Mouse (Mus musculus) lung, postnatal 0 days (tissue): ENCODE results near the gene Tmem238. TPM values are rescaled to one million over a fixed set of nuclear protein-coding genes. Genes with fewer than 3 reads are reported as not detected.

Experiments
- ATAC-seq: fragments of 200-750 bp; cut with Nextera tagmentation; 2 replicates; pipeline ENCODE4 v1.8.0; 2017; ENCODE audit warnings: moderate library complexity
- DNase-seq: peaks from one replicate; pipeline ENCODE4 v3.0.0-alpha.2; 2016; ENCODE audit warnings: low spot score
- H3K27ac ChIP-seq: fragments of 300-500 bp; sonication (generic); 2 replicates; pipeline ENCODE4 v1.5.1; 2014; ENCODE audit warnings: antibody characterized with exemption, mild to moderate bottlenecking, low read length, mixed read lengths
- H3K27me3 ChIP-seq: fragments of 300-500 bp; sonication (generic); replicated peaks from 2 replicates; pipeline ENCODE4 v1.6.1; 2014; ENCODE audit warnings: low read length, mixed read lengths; ENCODE audit not compliant: insufficient read depth
- H3K36me3 ChIP-seq: fragments of 300-500 bp; sonication (generic); 2 replicates; pipeline ENCODE4 v1.6.1; 2014; ENCODE audit warnings: low read length, mixed read lengths; ENCODE audit not compliant: insufficient read depth
- H3K4me1 ChIP-seq: fragments of 300-500 bp; sonication (generic); 2 replicates; pipeline ENCODE4 v1.6.1; 2014; ENCODE audit warnings: antibody characterized with exemption, low read depth, low read length, mixed read lengths; ENCODE audit not compliant: insufficient read depth
- H3K4me2 ChIP-seq: fragments of 300-500 bp; sonication (generic); replicated peaks from 2 replicates; pipeline ENCODE4 v1.6.1; 2014; ENCODE audit warnings: low read depth, mild to moderate bottlenecking, low read length, moderate library complexity, mixed read lengths
- H3K4me3 ChIP-seq: fragments of 300-500 bp; sonication (generic); 2 replicates; pipeline ENCODE4 v1.5.1; 2014; ENCODE audit warnings: low read depth, low read length
- H3K9ac ChIP-seq: fragments of 300-500 bp; sonication (generic); replicated peaks from 2 replicates; pipeline ENCODE4 v1.6.1; 2014; ENCODE audit warnings: low read depth, mild to moderate bottlenecking
- H3K9me3 ChIP-seq: fragments of 300-500 bp; sonication (generic); 2 replicates; pipeline ENCODE4 v1.6.1; 2016; ENCODE audit warnings: low read length, mixed read lengths
- CTCF ChIP-seq: IDR thresholded peaks from 2 replicates; pipeline ENCODE4 v1.5.1; 2016; ENCODE audit warnings: antibody characterized with exemption, mild to moderate bottlenecking
- EP300 ChIP-seq: IDR thresholded peaks from 2 replicates; pipeline ENCODE4 v1.6.1; 2016; ENCODE audit warnings: antibody characterized with exemption, mild to moderate bottlenecking, control low read depth
- WGBS: fragments of 180-500 bp; shearing (Covaris S2); extraction: QIAGEN DNeasy Blood & Tissue Kit; methylation state at CpG from one replicate; pipeline ENCODE4 v1.1.7; 2014; 5-methylcytosine and 5-hydroxymethylcytosine counted together
- polyA plus RNA-seq: library from polyadenylated mRNA; unstranded; fragments of >200 nt; fragmentation: Nextera tagmentation; extraction: Ambion mirVana; gene quantifications from 2 replicates; pipeline ENCODE4 v1.2.1, GENCODE M21; 2015

Tmem238 gene
- polyA plus RNA-seq, 1 experiment from 2014 or later, result 45.4 TPM

DNA sequence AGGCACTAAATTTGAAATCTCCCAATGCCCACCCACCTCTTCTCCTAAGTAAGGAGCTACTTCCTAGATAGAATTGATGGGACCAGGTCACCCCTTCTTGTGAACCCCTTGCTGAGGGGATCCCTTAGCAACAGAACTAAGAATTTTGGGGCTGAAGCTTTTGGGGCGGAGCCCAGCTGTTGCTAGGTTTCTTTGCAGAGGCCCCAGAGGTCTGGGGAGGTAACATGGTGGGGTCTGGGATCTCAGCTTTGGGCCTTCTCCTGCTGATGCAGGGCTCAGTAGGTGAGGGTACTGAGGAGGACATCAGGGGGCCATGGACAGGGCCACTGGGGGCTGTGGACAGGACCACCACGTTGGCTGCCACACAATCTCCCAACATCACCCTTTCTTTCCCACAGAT, 6.7 kb downstream of the Tmem238 start, which contains the start of the genes Il11 and Tmem190:
Gene Il11 (minus strand): TSS at position 101 of the 400 bp plus-strand sequence.
Gene Tmem190 (plus strand): TSS at position 179 of the 400 bp plus-strand sequence.
- WGBS, result 74% methylated on average over 2 of the region's 2 CpGs

DNA sequence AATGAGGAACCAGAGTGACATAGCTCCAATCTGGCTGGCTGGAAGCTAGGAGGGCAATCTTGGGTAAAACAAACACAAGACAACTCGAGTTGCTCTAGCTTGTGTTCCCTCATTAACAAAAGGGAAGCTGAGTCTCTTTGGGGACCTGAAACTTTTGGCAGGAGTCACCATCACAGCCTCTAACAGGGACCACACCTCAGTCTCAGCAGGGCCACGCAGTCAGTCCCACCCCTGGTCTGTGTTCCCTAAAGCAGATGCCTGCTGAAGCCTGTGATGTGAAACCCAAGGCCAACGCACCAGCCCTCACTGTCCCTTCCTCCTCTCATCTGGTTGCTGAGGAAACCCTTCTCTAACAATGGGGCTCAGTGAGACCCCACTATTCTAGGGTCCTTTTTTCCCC, 7.3 kb downstream of the Tmem238 start:
- WGBS, result 30% methylated on average over 3 of the region's 3 CpGs
- H3K4me3 ChIP-seq, result no peak overlapping the region

More for the DNA sequence above, 6.7 kb downstream of the Tmem238 start, which contains the start of the genes Il11 and Tmem190:
- H3K9me3 ChIP-seq, result no peaks in the 10 kb centered on the region
- H3K4me3 ChIP-seq, result no peak within 1 kb of the TSS
- H3K4me2 ChIP-seq, result no peak within 1 kb of the TSS
- H3K4me1 ChIP-seq, result 0 out of 2 replicates have a peak, but pooled peaks cover 4% of the 10 kb centered on the region
- H3K27ac ChIP-seq, result no peak within 1 kb of the TSS
- no peak within 1 kb of the TSS for H3K9ac ChIP-seq
- no peaks in the 10 kb centered on the region for H3K36me3 ChIP-seq
- H3K27me3 ChIP-seq, result no peaks in the 10 kb centered on the region
- TF ChIP-seq CTCF (no peak), EP300 (no peak)
- ATAC-seq (no peak), DNase-seq (no peak)

DNA sequence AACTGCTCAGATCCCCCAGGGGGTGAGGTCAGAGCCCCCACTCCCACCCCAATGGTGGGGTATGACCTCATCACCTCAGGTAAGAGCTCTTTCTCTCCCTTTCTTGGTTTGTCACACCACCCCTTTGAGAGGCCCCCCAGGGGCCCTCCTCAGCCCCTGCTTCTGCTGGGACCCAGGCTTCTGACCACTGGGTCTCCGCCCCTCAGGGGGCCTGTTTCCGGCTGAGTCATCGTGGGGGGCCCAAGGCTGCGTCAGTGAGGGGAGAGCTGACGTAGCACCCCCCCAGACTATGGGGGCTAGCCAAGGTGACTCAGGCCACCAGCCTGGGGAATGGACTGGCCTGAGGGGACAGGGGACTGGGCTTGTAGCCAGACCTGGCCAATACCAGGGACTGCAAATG, 9.5 kb downstream of the Tmem238 start:
- Histone ChIP-seq H3K27me3 (peaks cover 13% of the 10 kb centered on the region), H3K9me3 (no peaks in the 10 kb centered on the region), H3K4me3 (no peak overlapping the region), H3K4me2 (no peak overlapping the region), H3K36me3 (no peaks in the 10 kb centered on the region), H3K9ac (no peak overlapping the region), H3K27ac (no peak overlapping the region), H3K4me1 (0 out of 2 replicates have a peak, but pooled peaks cover 4% of the 10 kb centered on the region)
- no peak for TF ChIP-seq EP300
- TF ChIP-seq CTCF, result no peak
- ATAC-seq, result no peak
- DNase-seq, result no peak
- 25% methylated on average over 5 of the region's 5 CpGs for WGBS

More for the DNA sequence above, 7.3 kb downstream of the Tmem238 start:
- H3K9me3 ChIP-seq, result no peaks in the 10 kb centered on the region
- H3K36me3 ChIP-seq, result no peaks in the 10 kb centered on the region
- H3K4me2 ChIP-seq, result no peak overlapping the region
- H3K27me3 ChIP-seq, result peaks cover 3% of the 10 kb centered on the region
- TF ChIP-seq CTCF, result no peak
- no peak for DNase-seq
- 0 out of 2 replicates have a peak, but pooled peaks cover 4% of the 10 kb centered on the region for H3K4me1 ChIP-seq
- H3K27ac ChIP-seq, result no peak overlapping the region
- no peak for ATAC-seq
- H3K9ac ChIP-seq, result no peak overlapping the region

DNA sequence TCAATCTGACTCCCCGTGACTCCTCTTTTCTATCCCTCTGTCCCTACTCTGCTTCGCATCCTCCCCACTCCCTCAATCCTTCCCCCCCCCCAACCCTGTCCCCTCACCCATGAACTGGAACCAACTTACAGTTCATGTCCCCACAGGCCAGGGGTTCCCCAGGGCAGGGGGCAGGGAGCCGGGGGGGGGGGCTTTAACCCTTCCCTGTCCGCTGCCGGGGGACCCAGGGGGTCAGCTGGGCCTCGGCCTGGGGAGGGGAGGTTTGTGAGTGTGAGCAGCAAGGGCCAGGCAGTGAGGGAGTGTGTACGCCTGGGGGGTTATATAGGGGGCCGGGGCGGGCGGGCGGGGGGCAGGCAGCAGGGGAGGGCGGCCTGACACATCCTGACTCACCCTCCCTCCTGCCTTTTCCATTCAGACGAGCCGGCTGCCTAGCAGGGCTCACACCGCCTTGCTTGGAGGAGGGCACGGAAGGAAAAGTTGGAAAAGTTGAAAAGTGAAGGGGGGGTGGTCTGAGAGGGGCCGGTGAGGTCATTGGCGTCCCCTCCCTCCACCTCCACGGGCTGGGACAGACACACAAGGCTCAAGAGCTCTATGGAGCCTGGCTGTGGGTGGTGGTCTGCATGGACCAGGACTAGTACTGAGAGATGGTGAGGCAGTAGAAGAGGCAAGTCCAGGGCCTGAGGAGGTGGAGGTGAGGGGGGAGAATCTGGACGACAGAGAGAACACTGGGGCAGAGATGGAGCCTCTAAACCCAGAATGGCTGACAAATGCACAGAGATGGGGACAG, 11.4 kb downstream of the Tmem238 start:
- WGBS, result 11% methylated on average over 17 of the region's 20 CpGs
- Histone ChIP-seq H3K4me3 (no peak overlapping the region), H3K9me3 (no peaks in the 10 kb centered on the region), H3K27me3 (peaks cover 13% of the 10 kb centered on the region), H3K4me2 (no peak overlapping the region), H3K27ac (no peak overlapping the region), H3K9ac (no peak overlapping the region), H3K4me1 (0 out of 2 replicates have a peak, but pooled peaks cover 4% of the 10 kb centered on the region), H3K36me3 (no peaks in the 10 kb centered on the region)
- no peak for DNase-seq
- ATAC-seq, result no peak
- TF ChIP-seq CTCF (no peak), EP300 (no peak)

DNA sequence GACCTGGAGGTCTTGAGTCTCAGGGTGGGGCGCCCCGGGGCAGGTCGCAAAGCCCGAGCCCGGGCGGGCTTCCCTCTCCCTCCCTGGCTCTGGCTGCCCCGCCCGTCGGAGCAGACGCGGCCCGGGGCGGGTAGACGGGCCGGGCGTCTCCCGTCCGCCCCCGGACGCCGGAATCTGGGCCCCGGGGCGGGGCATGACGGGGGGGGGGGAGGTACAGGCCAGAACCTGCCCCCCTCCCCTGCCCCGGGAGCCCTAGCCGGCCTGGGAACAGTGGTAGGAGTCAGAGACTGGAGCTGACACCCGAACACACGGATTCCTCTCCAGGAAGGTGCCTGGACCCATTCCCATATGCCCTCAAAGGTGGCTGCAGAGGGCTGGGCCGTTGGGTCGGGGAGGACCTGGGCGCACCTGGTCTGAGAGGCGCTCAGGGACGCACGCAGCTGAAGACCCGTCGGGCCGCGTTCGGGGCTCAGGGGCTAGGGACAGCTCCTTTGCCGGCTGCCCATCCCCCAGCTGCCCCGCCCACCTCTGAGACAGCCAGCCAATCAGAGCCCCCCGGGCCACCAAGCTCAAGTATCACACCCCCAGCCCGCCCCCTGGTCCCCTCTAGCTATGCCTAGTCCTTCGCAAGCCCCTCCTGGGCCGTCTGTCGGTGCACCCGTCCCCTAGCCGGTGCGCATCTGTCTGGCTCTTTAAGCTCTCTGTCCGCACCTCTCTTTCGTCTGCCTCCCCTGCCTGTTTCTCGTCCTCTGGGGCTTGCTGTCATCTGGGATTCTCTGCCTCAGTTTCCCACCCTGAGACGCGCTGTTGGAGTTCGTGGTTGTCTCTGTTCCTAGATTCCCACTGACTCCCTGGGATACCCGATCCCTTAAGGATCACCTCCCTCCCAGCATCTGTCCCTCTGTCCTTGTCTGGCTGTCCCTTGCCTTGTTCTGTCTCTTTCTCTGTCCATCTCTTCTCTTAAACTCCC, 12.3 kb downstream of the Tmem238 start:
- TF ChIP-seq CTCF (no peak), EP300 (no peak)
- Histone ChIP-seq H3K4me1 (0 out of 2 replicates have a peak, but pooled peaks cover 4% of the 10 kb centered on the region), H3K4me2 (peak overlapping the region; percentile 68), H3K9ac (0 out of 2 replicates have a peak overlapping the region, but pooled peaks have one; percentile 12), H3K36me3 (no peaks in the 10 kb centered on the region), H3K27me3 (peaks cover 13% of the 10 kb centered on the region), H3K27ac (no peak overlapping the region), H3K4me3 (peak overlapping the region; percentile 35), H3K9me3 (no peaks in the 10 kb centered on the region)
- ATAC-seq (peak; percentile 80), DNase-seq (no peak)
- WGBS, result 1% methylated on average over 30 of the region's 56 CpGs

DNA sequence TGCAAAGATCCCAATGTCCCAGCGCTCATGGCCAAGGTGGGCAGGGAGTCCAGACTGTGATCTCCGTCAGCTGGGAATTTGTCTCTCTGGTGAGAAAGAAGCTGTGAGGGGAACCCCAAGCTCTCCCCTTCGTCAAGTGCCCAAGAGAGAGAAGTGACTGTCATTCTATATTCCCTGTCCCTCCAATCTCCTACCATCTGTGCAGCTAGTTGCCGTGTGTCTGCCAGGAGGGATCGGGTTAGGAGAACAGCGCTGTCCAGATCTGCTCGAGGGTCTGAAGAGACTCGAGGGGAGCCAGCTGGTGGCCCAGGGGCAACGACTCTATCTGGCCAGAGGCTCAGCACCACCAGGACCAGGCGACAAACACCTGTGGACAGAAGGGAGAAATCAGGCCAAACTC, 13.3 kb downstream of the Tmem238 start:
- TF ChIP-seq EP300 (no peak), CTCF (no peak)
- WGBS, result 50% methylated on average over 10 of the region's 10 CpGs
- ATAC-seq, result no peak
- DNase-seq, result no peak
- no peaks in the 10 kb centered on the region for H3K36me3 ChIP-seq
- H3K4me3 ChIP-seq, result no peak overlapping the region
- H3K27me3 ChIP-seq, result peaks cover 13% of the 10 kb centered on the region
- no peak overlapping the region for H3K9ac ChIP-seq
- no peaks in the 10 kb centered on the region for H3K9me3 ChIP-seq
- no peak overlapping the region for H3K27ac ChIP-seq
- no peak overlapping the region for H3K4me2 ChIP-seq
- 0 out of 2 replicates have a peak, but pooled peaks cover under 1% of the 10 kb centered on the region for H3K4me1 ChIP-seq
